Mouse (Mus musculus): ENCODE results near the gene Tdp1.

DNA sequence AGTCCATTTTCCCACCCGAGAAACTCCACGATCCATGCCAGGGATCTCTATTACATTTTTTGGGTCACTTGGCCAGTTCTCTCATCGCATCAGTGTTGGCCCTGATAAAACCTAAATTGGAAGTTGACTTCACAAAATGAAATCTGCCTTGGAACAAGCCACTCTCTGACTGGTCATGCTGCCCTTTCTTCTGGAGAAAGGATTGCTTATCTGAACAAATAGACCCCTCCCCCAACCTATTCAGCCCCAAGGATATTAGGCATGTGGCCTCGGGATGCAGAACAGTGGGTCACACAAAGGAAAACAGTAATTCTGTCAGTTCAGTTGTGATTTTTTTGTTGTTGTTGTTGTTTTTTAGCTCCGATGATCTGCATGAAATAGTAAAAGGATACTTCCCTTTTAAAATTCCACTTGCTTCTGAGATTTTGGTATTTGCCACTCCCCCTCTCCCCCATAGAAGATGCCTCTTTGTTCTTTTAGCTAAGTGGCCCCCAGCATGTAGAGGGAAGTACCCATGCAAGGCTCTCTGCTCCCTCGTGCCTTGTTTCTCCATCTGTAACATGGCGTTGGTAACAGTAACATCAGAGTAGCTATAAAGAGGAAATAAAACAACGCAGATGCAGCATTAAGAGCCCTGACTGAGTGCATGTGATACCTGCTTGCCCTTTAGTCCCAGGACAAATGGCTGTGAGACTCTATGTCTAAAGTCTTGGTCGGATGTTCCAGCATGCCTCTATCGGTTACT, 109.0 kb downstream of the Tdp1 start:
- TF ChIP-seq CTCF (conservative IDR thresholded peaks at IDR 0.05; ENCODE audit: low read length): no peak
- no peak for TF ChIP-seq NANOG (IDR thresholded peaks at IDR 0.05; ENCODE audit: borderline replicate concordance, low read length)
- TF ChIP-seq POU5F1 (IDR thresholded peaks at IDR 0.05; ENCODE audit: borderline replicate concordance, low read length): no peak

Data from E14TG2a.4 (cell line).